Mouse (Mus musculus) embryonic stem cell, embryonic (primary cell): ENCODE data around the gene Micu1.
"Not testable (repeated sequence)": the region's sequence is repeated elsewhere in the genome, so short reads cannot be mapped to it uniquely, and the experiment has no call there.

Source experiments
- CTCF ChIA-PET, 4 experiments: fragments of 300-600 bp in 2 of 4; fragments of 350-600 bp in 2 of 4; sonication (Branson Sonifier 250); formaldehyde crosslinking; loops; one replicate each; lab custom pipeline; 2022; ENCODE audit warnings: inconsistent platforms in 2 of 4; lab: Charles Lee
- POLR2A ChIA-PET, 4 experiments: fragments of 300-600 bp in 2 of 4; fragments of 350-600 bp in 2 of 4; sonication (Branson Sonifier 250); formaldehyde crosslinking; loops; one replicate each; lab custom pipeline; 2022; ENCODE audit warnings: antibody characterized with exemption in 4 of 4, inconsistent platforms in 1 of 4; lab: Charles Lee

The Micu1 gene

DNA sequence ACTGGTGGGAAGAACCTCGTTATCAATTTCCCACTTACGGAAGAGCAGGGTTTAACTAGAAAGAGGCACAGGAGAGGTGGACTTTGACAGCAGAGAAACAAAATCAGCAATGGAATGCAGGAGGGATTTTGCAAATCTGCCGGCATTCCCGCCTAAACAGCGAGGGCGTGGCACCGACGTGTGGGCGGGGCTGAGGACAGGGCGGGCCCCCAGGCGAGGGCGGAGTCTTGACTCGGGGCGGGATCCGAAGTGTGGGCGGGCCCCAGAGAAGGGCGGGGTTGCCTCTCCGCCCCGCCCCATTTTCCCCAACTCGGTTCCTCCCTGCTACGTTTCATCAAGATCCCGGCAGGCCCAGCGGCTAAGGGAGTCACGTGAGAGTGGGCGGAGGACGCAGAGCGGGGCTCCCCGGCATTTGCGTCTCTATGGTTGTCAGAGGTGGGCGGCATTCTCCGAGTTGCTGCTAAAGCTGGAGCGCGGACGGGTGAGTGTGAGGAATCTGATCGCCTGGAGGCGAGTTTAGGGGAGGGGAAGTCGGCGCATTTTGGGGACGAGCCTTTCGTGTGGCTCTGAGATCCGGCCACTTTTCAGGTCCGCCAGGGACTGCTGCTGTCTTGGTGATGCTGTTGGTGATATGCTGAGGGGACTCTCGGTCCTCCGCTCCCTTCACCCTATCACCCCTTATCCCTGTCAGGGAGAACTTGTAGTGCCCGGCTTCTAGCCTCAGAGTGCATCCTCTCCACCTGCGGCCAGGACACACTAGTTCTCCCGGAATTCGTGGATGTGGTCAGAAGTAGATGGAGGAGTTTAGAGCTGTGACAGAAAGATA lies at the start of gene Micu1:
Gene Micu1 (plus strand): TSS at position 271 of the 826 bp plus-strand sequence.
- POLR2A ChIA-PET, result interaction anchor here in 2 of 4 experiments (0.9 to 2.0 kb wide), 3 partner anchors 10 to 124 kb away, joined by 3 to 8 read pairs (median 5); no protein-coding TSS in a partner anchor

DNA sequence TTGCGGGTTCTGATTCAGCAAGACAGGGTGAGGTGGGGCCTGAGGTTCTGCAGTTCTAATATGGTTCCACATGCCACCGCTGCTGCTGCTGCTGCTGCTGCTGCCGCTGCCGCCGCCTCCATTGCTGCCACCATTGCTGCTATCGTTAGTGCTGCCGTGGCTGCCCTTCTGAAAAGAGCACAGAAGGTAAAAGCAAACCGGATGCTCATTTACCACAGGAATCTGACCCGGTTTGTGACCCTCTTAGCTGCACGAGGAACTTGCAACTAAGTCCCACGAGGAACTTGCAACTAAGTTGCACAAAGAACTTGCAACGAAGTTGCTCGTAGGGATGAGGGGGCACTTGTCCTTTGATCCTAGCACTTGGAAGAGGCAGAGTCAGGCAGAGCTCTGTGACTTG lies 45.5 kb upstream of the Micu1 start:
- ChIA-PET CTCF (no interaction called here), POLR2A (interaction anchor here in 1 of 4 experiments (0.7 to 0.9 kb wide), 2 partner anchors 15 to 246 kb away, joined by 3 to 9 read pairs; no protein-coding TSS in a partner anchor)

More for the DNA sequence above, at the start of gene Micu1:
- CTCF ChIA-PET, result interaction anchor here in 1 of 4 experiments (0.5 kb wide), 1 partner anchor 542 kb away, joined by 3 read pairs; no protein-coding TSS in a partner anchor

DNA sequence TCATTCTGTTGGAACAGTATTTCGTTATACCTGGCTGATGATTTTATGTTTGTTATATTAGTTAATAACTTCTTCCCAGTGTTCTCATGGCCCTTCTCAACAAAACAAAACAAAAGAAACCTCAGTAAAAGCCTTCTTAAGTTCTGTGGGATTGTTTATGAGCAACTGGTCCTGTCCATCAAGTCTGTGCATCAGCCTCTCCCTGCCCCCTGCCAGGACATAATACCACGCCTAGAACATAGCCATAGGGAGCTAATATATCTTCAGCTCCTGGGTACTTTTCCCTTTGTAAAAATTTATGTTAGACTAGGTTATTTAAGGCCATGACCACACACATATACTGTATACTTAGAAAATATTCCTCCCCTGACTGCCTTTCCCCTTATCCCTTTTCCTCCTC lies 37.5 kb upstream of the Micu1 start:
- ChIA-PET CTCF (no interaction called here), POLR2A (no interaction called here)

DNA sequence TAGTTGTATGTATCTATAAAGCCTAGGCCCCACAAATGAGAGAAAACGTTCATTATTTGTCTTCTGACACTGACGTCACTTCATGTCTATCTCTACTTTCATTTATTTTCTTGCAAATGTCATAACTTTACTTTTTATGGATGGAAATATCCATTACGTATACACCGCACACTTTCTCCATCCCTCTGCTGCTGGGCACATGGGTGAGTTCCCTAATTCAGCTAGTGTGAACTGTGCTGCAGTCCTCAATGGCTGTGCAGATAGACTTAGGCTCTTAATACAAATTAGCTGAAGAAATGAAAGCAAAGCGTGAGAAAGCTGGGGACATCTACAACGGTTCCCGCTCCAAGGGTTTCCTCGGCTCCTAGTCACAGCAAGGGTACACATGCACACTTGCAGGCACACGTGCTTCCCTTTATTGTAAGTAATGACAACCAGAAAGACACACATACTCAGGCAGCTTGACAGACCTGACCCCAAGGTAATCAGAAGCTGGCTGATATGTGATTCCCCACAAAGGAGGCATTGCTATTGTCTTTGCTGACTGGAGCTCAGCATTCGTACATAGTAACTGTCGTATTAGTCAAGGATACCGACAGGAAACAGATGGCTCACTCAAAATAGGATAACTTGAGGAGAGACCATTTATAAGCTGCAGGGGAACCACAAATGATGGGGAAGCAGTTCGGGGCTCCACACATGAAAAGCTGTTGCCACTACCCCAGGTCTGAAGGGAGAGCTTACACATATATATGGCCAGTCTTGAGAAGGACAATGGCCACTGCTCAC lies 36.6 kb upstream of the Micu1 start:
- ChIA-PET POLR2A (no interaction called here), CTCF (interaction anchor here in 1 of 4 experiments (1.1 kb wide), 1 partner anchor 199 kb away, joined by 3 read pairs; no protein-coding TSS in a partner anchor)

DNA sequence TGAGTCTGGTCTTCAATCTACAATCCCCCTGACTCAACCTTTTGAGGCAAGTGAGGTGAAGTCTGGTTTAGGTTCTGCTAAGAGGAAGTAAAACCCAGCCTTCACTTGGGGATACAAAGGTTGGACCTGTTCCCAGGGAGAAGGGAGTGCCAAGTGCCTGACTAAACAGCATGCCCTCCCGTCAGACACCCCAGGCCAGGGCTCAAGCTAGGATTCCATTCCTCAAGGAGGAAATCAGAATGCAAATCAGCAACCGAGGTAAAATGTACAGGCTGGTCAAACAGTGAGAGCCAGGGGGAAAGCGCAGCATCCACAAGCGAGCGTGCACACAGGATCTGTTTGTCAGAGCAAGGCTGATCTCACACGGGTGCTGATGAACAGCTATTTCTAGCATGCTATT lies 34.9 kb upstream of the Micu1 start:
- ChIA-PET POLR2A (interaction anchor here in 2 of 4 experiments (0.6 to 1.6 kb wide), 4 partner anchors 13 to 283 kb away, joined by 3 to 4 read pairs (median 3); no protein-coding TSS in a partner anchor), CTCF (interaction anchor here in 2 of 4 experiments (0.6 to 1.2 kb wide), 3 partner anchors 146 to 366 kb away, joined by 3 to 4 read pairs (median 3); no protein-coding TSS in a partner anchor)

DNA sequence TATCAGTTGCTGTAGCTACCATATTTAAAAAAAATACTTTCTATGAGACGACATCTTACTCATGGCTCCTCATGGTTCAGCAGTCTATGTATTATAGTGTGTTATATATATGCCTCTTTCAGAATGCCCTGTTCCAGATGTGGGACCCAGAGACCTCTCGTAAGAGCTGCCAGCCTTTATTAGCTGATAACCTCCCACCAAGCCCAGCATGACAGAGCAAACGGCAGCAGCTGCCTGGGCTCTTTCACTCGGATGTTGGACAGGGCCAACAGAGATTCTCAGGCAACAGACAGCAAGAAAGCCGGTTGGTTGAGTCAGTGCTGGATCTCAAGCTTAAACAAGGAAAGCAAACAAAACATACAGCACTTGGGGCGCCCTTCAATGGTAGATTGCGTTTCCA lies 33.8 kb upstream of the Micu1 start:
- POLR2A ChIA-PET, result interaction anchor here in 1 of 4 experiments (1.6 kb wide), 1 partner anchor 282 kb away, joined by 3 read pairs; no protein-coding TSS in a partner anchor
- CTCF ChIA-PET, result interaction anchor here in 1 of 4 experiments (1.2 kb wide), 1 partner anchor 145 kb away, joined by 3 read pairs; no protein-coding TSS in a partner anchor

DNA sequence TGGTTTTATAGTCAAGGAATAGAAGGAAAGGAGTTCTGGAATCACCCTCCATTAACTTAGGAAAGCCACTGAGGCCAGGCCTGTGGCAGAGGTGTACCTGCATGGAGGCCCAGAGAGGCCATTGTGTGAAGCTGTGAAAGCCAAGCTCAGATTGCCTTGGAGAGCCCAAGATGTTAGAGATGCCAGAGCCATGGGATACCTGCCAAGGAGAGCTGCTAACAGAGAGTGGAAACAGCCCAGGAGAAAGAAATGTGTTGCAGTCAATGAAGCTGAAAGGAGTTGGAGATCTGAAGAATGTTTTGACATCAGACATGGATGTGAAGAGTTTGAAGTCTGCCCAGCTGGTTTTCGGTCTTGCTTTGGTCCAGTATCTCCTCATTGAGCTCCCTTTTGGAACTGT lies 24.4 kb upstream of the Micu1 start:
- POLR2A ChIA-PET, result no interaction called here
- CTCF ChIA-PET, result no interaction called here

DNA sequence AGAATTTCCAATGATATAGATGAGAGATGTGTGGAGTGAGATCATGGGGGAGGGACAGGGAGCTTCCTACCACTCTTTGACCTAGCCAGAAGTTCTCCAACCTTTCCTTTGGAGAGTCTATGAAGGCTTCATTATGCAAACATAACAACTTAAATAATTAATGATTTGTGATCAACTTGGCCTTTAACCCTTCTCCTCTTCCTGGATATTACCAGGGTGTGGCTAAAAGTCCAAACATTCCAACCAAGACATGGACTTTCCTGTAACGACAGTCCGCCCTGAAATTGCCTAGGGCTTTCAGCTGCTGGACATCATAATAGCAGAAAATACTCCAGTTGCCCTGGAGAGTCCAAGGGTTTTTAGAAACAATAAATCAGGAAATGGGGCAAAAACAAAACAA lies 23.1 kb upstream of the Micu1 start:
- POLR2A ChIA-PET, result no interaction called here
- CTCF ChIA-PET, result no interaction called here

DNA sequence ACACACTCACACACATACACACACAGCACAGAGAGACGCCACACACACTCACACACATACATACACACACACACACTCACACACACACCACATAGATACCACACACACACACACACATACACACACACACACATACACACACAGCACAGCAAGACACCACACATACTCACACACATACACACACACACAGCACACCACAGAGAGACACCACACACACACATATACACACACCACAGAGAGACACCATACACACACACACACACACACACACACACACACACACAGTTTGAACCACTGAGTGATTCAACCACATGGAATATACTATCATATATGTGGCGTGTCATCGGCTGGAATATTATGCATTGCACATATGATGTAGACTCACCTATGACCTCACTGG lies 16.7 kb upstream of the Micu1 start:
- POLR2A ChIA-PET, CTCF ChIA-PET: not testable (repeated sequence)

DNA sequence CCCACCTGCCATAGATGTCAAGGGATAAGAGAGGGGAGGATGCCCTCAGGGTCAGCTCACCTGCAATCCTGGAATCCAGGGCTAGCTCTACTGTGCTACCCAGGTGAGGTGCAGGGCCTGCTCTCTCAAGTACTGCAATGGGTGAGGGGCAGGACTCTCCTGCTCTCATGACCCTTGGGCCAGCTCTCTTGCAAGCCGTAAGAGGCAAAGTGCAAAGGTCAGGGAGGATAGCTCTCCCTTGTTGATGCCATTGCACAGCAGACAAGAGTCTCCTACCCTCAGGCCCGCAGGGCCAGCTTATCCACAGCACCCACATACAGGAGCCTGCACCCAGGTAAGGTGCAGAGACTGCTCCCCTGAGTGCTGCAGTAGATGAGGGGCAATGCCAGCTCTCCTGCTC lies 15.2 kb upstream of the Micu1 start:
- ChIA-PET CTCF (no interaction called here), POLR2A (interaction anchor here in 2 of 4 experiments (0.9 to 1.0 kb wide), 2 partner anchors 45 to 68 kb away, joined by 3 to 5 read pairs; no protein-coding TSS in a partner anchor)

DNA sequence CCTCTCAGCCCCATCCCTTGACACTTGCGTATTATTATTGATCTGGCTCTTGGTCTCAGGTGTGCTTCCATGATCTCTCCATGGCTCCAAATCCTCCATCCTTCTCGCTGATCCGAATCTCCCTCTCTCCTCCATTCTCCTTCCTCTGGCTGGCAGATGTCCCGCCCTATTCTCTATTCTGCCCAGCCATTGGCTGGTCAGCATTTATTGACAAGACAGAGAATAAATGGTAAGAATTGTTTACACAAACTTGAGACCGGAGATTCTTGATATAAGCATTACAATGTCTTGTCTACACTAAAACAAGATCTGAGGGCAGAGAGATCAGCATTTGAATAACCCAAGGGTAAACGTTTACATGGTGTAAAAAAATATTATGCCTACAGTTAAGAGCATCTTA lies 12.4 kb upstream of the Micu1 start:
- POLR2A ChIA-PET, result interaction anchor here in 1 of 4 experiments (0.6 kb wide), 1 partner anchor 351 kb away, joined by 3 read pairs; no protein-coding TSS in a partner anchor

DNA sequence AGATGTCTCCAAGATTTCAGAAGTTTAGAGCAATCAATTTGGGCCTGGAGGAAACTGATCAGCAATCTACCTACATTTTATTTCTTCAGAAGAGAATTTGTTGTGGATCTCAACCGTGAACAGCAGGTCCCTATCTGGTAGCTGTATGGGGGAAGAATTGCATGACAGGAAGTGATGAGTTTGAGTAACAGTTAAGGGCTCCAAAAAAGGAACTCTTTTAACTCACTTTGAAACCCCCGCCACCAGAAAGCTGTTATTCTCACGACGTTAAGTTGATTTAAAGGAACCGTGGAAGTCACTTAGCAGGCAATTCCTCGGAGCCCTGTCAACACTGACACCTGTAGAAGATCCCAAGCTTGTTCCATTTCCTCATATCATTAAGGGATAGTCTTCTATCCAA lies 9.8 kb upstream of the Micu1 start:
- POLR2A ChIA-PET, result interaction anchor here in 1 of 4 experiments (1.5 kb wide), 1 partner anchor 369 kb away, joined by 3 read pairs; the partner anchor contains the start of gene P4ha1
- CTCF ChIA-PET, result interaction anchor here in 1 of 4 experiments (0.6 kb wide), 1 partner anchor 251 kb away, joined by 9 read pairs; no protein-coding TSS in a partner anchor

More for the DNA sequence above, 12.4 kb upstream of the Micu1 start:
- CTCF ChIA-PET, result no interaction called here

DNA sequence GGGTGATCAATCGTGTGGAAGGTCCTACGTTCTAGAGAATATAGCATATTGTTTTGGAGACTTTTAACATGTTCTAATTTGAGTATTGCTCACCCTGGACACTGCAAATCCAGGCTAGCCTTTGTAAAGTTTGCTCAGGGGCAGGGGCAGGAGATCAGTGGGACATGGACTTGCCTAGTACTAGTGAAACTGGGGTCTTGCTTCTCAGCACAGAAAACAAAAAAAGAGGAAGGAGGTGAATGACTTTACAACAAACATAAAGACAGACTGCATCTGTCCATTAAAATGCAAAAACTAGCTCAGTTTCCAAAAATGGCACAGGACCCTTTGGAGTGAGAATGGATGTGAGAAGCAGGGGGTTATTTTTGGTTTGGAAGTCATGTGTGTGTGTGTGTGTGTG lies 8.2 kb upstream of the Micu1 start:
- CTCF ChIA-PET, result interaction anchor here in 2 of 4 experiments (0.6 to 1.0 kb wide), 2 partner anchors 171 to 983 kb away, joined by 3 to 4 read pairs; no protein-coding TSS in a partner anchor
- POLR2A ChIA-PET, result no interaction called here

DNA sequence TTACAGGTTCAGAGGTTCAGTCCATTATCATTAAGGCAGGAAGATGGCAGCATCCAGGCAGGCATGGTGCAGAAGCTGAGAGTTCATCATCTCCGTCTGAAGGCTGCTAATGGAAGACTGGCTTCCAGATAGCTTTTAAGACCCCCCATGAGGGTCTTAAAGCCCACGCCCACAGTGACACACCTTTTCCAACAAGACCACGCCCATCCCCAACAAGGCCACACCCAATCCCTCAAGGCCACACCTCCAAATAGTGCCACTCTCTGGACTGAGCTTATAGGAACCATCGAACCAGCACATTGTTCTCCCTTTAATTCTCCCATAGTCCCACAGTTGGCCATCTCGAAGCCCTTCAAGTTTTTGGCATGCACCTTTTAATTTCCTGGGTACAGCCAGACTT lies 2.8 kb upstream of the Micu1 start:
- ChIA-PET CTCF (interaction anchor here in 2 of 4 experiments (0.6 to 0.7 kb wide), 4 partner anchors 15 to 1828 kb away, joined by 3 to 6 read pairs (median 4); no protein-coding TSS in a partner anchor), POLR2A (interaction anchor here (0.6 to 1.3 kb wide), 9 partner anchors 58 to 723 kb away, joined by 3 to 10 read pairs (median 4); partner anchors contain the start of gene Mcu (in 1 of the 4))

DNA sequence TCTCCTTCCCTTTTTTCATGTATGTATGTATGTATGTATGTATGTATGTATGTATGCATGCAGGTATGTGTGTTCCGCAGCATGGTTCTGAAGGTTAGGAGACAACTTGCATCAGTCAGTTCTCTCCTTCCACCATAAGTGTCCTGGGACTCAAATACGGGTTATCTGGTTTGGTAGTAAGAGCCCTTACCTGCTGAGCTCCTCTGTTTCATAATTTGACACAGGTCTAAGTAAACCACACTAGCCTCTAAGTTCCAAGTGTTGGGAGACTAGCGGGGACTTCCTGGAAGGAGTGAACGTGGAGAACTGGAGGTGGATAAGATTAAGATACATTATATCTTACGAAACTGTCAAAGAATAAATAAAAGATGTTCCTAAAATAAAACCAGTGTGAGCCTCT lies 472 bp upstream of the Micu1 start:
- ChIA-PET POLR2A (interaction anchor here in 1 of 4 experiments (2.0 kb wide), 1 partner anchor 11 kb away, joined by 8 read pairs; no protein-coding TSS in a partner anchor), CTCF (interaction anchor here in 1 of 4 experiments (0.5 kb wide), 1 partner anchor 543 kb away, joined by 3 read pairs; no protein-coding TSS in a partner anchor)

DNA sequence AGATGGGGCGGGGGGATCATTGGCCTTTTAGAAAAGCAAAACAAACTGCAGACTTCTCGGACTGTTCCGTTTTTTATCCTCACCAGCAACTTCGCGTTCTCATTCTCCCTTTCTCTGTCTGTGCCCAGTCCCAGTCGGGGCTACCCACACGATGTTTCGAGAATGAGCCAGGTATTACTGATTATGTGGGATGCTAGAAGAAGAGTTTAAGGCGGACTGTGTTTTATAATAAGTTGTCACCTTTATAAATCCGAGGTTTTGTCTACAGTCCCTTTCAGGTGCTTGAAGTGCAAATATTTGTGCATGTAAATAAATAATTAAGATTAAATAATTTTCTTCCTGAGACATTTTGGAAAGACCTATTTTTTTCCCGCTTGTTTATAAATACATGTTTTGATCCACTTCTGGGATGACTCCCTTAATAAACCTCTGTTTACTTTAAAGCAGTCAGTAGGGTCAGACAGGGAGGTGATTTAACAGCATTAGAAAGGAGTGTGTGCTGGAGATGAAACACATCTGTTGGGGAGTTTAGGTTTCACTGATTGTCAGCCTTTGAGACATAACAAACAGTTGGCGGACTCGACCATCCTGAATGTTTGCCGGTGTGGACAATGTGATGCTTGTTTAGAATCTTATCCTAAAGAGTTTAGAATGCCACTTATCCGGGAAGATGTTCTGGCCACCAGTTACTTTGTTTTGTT lies 933 bp downstream of the Micu1 start:
- ChIA-PET CTCF (no interaction called here), POLR2A (interaction anchor here in 2 of 4 experiments (0.9 to 2.0 kb wide), 3 partner anchors 9 to 125 kb away, joined by 3 to 8 read pairs (median 5); no protein-coding TSS in a partner anchor)

DNA sequence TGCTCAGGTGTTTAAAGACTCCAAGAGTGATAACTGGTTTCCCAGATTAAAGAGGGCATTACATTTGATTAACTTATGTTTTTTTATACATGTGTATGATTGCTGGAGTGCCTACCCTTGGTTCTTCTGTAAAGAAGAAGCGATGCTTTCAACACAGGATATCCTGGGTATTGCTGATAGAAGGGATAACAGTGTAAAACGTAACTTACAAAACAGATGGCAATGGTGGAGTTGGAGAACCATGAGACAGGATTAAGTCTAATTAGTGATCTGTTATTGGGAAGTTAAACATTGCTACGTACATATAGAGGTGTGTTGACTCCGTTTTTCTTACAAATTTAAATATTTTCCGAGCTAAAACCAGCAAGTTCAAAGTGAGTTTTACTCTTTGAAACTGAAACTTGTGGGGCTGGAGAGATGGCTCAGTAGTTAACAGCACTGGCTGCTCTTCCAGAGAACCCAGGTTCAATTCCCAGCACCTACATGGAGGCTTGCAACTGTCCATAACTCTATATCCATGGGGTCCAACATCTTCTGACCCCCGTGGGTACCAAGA lies 4.8 kb downstream of the Micu1 start:
- CTCF ChIA-PET, result no interaction called here

More for the DNA sequence above, 4.8 kb downstream of the Micu1 start:
- POLR2A ChIA-PET, result interaction anchor here in 2 of 4 experiments (0.6 kb wide), 2 partner anchors 94 to 273 kb away, joined by 3 read pairs; no protein-coding TSS in a partner anchor
